ENCODE assay signal across 10 mouse cellular contexts in the genomic region with DNA sequence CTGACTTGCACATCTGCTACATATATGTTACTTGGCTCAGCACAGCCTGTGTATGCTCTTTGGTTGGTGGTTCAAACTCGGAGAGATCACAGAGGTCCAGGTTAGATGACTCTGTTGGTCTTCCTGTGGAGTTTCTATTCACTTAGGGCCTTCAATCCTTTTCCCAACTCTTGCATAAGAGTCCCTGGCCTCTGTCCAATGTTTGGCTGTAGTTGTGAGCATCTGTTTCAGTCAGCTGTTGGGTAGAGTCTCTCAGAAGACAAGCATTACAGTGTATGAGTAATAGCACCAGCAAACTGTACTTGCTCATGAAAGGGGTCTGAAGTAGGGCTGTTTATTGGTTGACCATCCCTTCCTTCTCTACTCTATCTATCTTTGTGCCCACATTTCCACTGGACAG.
A peak's percentile ranks its signal among the peaks of the same experiment; 100 is the strongest.
DNase-seq lines count a peak whose midpoint lies in the region; ATAC-seq and TF ChIP-seq lines count a peak whose summit lies in the region.
"Had no signal": no experiment of that assay in that cellular context is flagged by ENCODE, and none has a peak within 500 bp of the region (broad histone marks: within the 10 kb centered on the region; RNA-seq: fewer than 3 reads in every experiment).

No protein-coding gene starts in this region.

- H3K9ac ChIP-seq in limb, embryonic 14.5 days (ENCODE audit: low read depth, low read length, severe bottlenecking), result no peak overlapping the region
- H3K9ac ChIP-seq: hindbrain, embryonic 15.5 days; lung, embryonic 15.5 days had no signal

- H3K4me1 ChIP-seq in limb, embryonic 14.5 days (ENCODE audit: control insufficient read depth, insufficient read depth, low read length), result no peaks in the 10 kb centered on the region
- no peaks in the 10 kb centered on the region for H3K4me1 ChIP-seq in limb, embryonic 10.5 days
- H3K4me1 ChIP-seq: hindbrain, embryonic 15.5 days; lung, embryonic 15.5 days had no signal

- H3K4me3 ChIP-seq in limb, embryonic 14.5 days (replicated peaks; ENCODE audit: low read length), result no peak overlapping the region
- H3K4me3 ChIP-seq in limb, embryonic 10.5 days, result no peak overlapping the region
- H3K4me3 ChIP-seq: hindbrain, embryonic 15.5 days; lung, embryonic 15.5 days had no signal

- no peak overlapping the region for H3K27ac ChIP-seq in limb, embryonic 14.5 days (replicated peaks; ENCODE audit: low read depth, low read length)
- H3K27ac ChIP-seq in limb, embryonic 10.5 days, result no peak overlapping the region
- H3K27ac ChIP-seq: hindbrain, embryonic 15.5 days; lung, embryonic 15.5 days had no signal

- TF ChIP-seq POLR2A in limb, embryonic 14.5 days (IDR thresholded peaks at IDR 0.05; ENCODE audit: borderline replicate concordance, extremely low read depth, insufficient read depth, insufficient read length), result no peak

- H3K4me2 ChIP-seq in limb, embryonic 14.5 days (replicated peaks; ENCODE audit: low read depth, low read length, severe bottlenecking), result no peak overlapping the region
- H3K4me2 ChIP-seq: hindbrain, embryonic 15.5 days; lung, embryonic 15.5 days had no signal

- no peak for ATAC-seq in limb, embryonic 14.5 days (ENCODE audit: low FRiP score, low read depth)

- no peaks in the 10 kb centered on the region for H3K27me3 ChIP-seq in limb, embryonic 14.5 days (ENCODE audit: control insufficient read depth, insufficient read depth, low read length)
- H3K27me3 ChIP-seq in limb, embryonic 10.5 days (ENCODE audit: low read depth, poor library complexity, severe bottlenecking), result no peaks in the 10 kb centered on the region
- H3K27me3 ChIP-seq: hindbrain, embryonic 15.5 days; lung, embryonic 15.5 days had no signal

- 67% methylated on average over 1 of the region's 1 CpGs for WGBS in limb, embryonic 14.5 days
- 80% methylated on average over 1 of the region's 1 CpGs for WGBS in limb, embryonic 10.5 days

- DNase-seq in limb, embryonic 14.5 days (ENCODE audit: low spot score), result peak; percentile 22
- no peak for DNase-seq in limb, embryonic 10.5 days (ENCODE audit: low spot score)
- peak; percentile 67 for DNase-seq in brain, adult 2 months (ENCODE audit: low read depth, low spot score)
- DNase-seq in layer of hippocampus, adult 18-20 months (ENCODE audit: low spot score in 2 of 2), result peak; percentile 30 to 59
- DNase-seq in right cerebral cortex, adult 2 months (ENCODE audit: low spot score in 2 of 2), result peak; percentile 39 to 50
- DNase-seq in spleen, postnatal 4 days (ENCODE audit: low spot score in 2 of 2), result no peak
- DNase-seq in thymus, postnatal 0 days (ENCODE audit: low spot score), result no peak
- no peak for DNase-seq in retina, postnatal 1 day

- H3K36me3 ChIP-seq in limb, embryonic 14.5 days (ENCODE audit: control insufficient read depth, insufficient read depth, low read length), result no peaks in the 10 kb centered on the region
- no peaks in the 10 kb centered on the region for H3K36me3 ChIP-seq in limb, embryonic 10.5 days
- H3K36me3 ChIP-seq: hindbrain, embryonic 15.5 days; lung, embryonic 15.5 days had no signal

- no peaks in the 10 kb centered on the region for H3K9me3 ChIP-seq in limb, embryonic 14.5 days (ENCODE audit: control insufficient read depth, low read length)
- no peaks in the 10 kb centered on the region for H3K9me3 ChIP-seq in limb, embryonic 10.5 days (replicated peaks)
- H3K9me3 ChIP-seq: hindbrain, embryonic 15.5 days; lung, embryonic 15.5 days had no signal

Comparison
In these comparisons a context has a peak if more than half of its experiments do, and no peak if none do; other contexts are left out.
1. DNase-seq: peak in limb, embryonic 14.5 days (single experiment), brain, adult 2 months (single experiment), layer of hippocampus, adult 18-20 months (2 of 2) and right cerebral cortex, adult 2 months (2 of 2); none in limb, embryonic 10.5 days (single experiment), spleen, postnatal 4 days (0 of 2), thymus, postnatal 0 days (single experiment) and retina, postnatal 1 day (single experiment).